Mouse (Mus musculus): ENCODE results near the gene Tmeff1. TPM values are rescaled to one million over a fixed set of nuclear protein-coding genes. Genes with fewer than 3 reads are reported as not detected.

Tmeff1 gene
- polyA plus RNA-seq, 1 experiment from 2014 or later, result 263 TPM

GRCm38 (mm10) chr4:48634058-48634457 is 49.1 kb downstream of the Tmeff1 start:
- WGBS, result 86% methylated on average over 2 of the region's 2 CpGs
- no peak overlapping the region for H3K27ac ChIP-seq
- H3K4me2 ChIP-seq (replicated peaks), result no peak overlapping the region
- H3K27me3 ChIP-seq, result no peaks in the 10 kb centered on the region
- peaks cover 41% of the 10 kb centered on the region for H3K36me3 ChIP-seq
- no peak for ATAC-seq
- H3K9ac ChIP-seq (replicated peaks), result no peak overlapping the region
- no peak overlapping the region for H3K4me3 ChIP-seq (replicated peaks)
- no peaks in the 10 kb centered on the region for H3K9me3 ChIP-seq
- H3K4me1 ChIP-seq (replicated peaks), result peaks cover 10% of the 10 kb centered on the region

GRCm38 (mm10) chr4:48636831-48637230 is 51.9 kb downstream of the Tmeff1 start:
- 95% methylated on average over 13 of the region's 13 CpGs for WGBS
- H3K4me2 ChIP-seq (replicated peaks), result no peak overlapping the region
- H3K36me3 ChIP-seq, result peaks cover 49% of the 10 kb centered on the region
- no peaks in the 10 kb centered on the region for H3K27me3 ChIP-seq
- no peak overlapping the region for H3K4me3 ChIP-seq (replicated peaks)
- H3K27ac ChIP-seq, result 0 out of 2 replicates have a peak overlapping the region, but pooled peaks have one; percentile 2
- ATAC-seq, result no peak
- H3K9me3 ChIP-seq, result no peaks in the 10 kb centered on the region
- H3K9ac ChIP-seq (replicated peaks), result no peak overlapping the region
- H3K4me1 ChIP-seq (replicated peaks), result peaks cover 10% of the 10 kb centered on the region

- WGBS, result 62% methylated on average over 10 of the region's 10 CpGs
- no peaks in the 10 kb centered on the region for H3K9me3 ChIP-seq
- H3K36me3 ChIP-seq, result peaks cover 59% of the 10 kb centered on the region
- H3K4me2 ChIP-seq (replicated peaks), result no peak overlapping the region
- H3K27me3 ChIP-seq, result no peaks in the 10 kb centered on the region
- no peak overlapping the region for H3K4me3 ChIP-seq (replicated peaks)
- H3K27ac ChIP-seq, result no peak overlapping the region
- H3K9ac ChIP-seq (replicated peaks), result no peak overlapping the region
- peak; percentile 44; the same call in 1 of the 2 replicates for ATAC-seq
- peaks cover 10% of the 10 kb centered on the region for H3K4me1 ChIP-seq (replicated peaks)
Measured at GRCm38 (mm10) chr4:48638132-48638531, 53.2 kb downstream of the Tmeff1 start.

GRCm38 (mm10) chr4:48639503-48639902 is 54.5 kb downstream of the Tmeff1 start:
- peaks cover 10% of the 10 kb centered on the region for H3K4me1 ChIP-seq (replicated peaks)
- no peak for ATAC-seq
- peaks cover 71% of the 10 kb centered on the region for H3K36me3 ChIP-seq
- H3K9ac ChIP-seq (replicated peaks), result no peak overlapping the region
- H3K27ac ChIP-seq, result peak overlapping the region; percentile 3; the same call in 1 of the 2 replicates
- no peaks in the 10 kb centered on the region for H3K9me3 ChIP-seq
- 84% methylated on average over 17 of the region's 17 CpGs for WGBS
- no peak overlapping the region for H3K4me3 ChIP-seq (replicated peaks)
- H3K27me3 ChIP-seq, result no peaks in the 10 kb centered on the region
- H3K4me2 ChIP-seq (replicated peaks), result no peak overlapping the region

- H3K36me3 ChIP-seq, result peaks cover 80% of the 10 kb centered on the region
- H3K4me1 ChIP-seq (replicated peaks), result no peaks in the 10 kb centered on the region
- WGBS, result 88% methylated on average over 6 of the region's 6 CpGs
- no peak for ATAC-seq
- H3K4me2 ChIP-seq (replicated peaks), result no peak overlapping the region
- H3K27me3 ChIP-seq, result no peaks in the 10 kb centered on the region
- H3K9ac ChIP-seq (replicated peaks), result no peak overlapping the region
- no peak overlapping the region for H3K27ac ChIP-seq
- no peaks in the 10 kb centered on the region for H3K9me3 ChIP-seq
- no peak overlapping the region for H3K4me3 ChIP-seq (replicated peaks)
Measured at GRCm38 (mm10) chr4:48643801-48644200, 58.8 kb downstream of the Tmeff1 start.

GRCm38 (mm10) chr4:48646143-48646542 is 61.2 kb downstream of the Tmeff1 start:
- H3K36me3 ChIP-seq, result peaks cover 84% of the 10 kb centered on the region
- 96% methylated on average over 5 of the region's 5 CpGs for WGBS
- no peaks in the 10 kb centered on the region for H3K9me3 ChIP-seq
- no peaks in the 10 kb centered on the region for H3K27me3 ChIP-seq
- no peak overlapping the region for H3K27ac ChIP-seq
- H3K4me3 ChIP-seq (replicated peaks), result no peak overlapping the region
- no peak for ATAC-seq
- no peaks in the 10 kb centered on the region for H3K4me1 ChIP-seq (replicated peaks)
- H3K9ac ChIP-seq (replicated peaks), result no peak overlapping the region
- H3K4me2 ChIP-seq (replicated peaks), result no peak overlapping the region

GRCm38 (mm10) chr4:48650617-48651360 is 65.8 kb downstream of the Tmeff1 start:
- H3K36me3 ChIP-seq, result peaks cover 77% of the 10 kb centered on the region
- H3K4me1 ChIP-seq (replicated peaks), result no peaks in the 10 kb centered on the region
- no peak overlapping the region for H3K9ac ChIP-seq (replicated peaks)
- no peaks in the 10 kb centered on the region for H3K9me3 ChIP-seq
- no peak overlapping the region for H3K4me3 ChIP-seq (replicated peaks)
- 94% methylated on average over 10 of the region's 10 CpGs for whole genome bisulfite sequencing
- no peak overlapping the region for H3K27ac ChIP-seq
- ATAC-seq, result no peak
- H3K27me3 ChIP-seq, result no peaks in the 10 kb centered on the region
- no peak overlapping the region for H3K4me2 ChIP-seq (replicated peaks)

- H3K36me3 ChIP-seq, result peaks cover 78% of the 10 kb centered on the region
Measured at GRCm38 (mm10) chr4:48654118-48654517, 69.1 kb downstream of the Tmeff1 start.

GRCm38 (mm10) chr4:48656530-48656929 is 71.6 kb downstream of the Tmeff1 start:
- WGBS, result 98% methylated on average over 8 of the region's 8 CpGs
- H3K27me3 ChIP-seq, result no peaks in the 10 kb centered on the region
- no peak overlapping the region for H3K4me2 ChIP-seq (replicated peaks)
- H3K4me3 ChIP-seq (replicated peaks), result no peak overlapping the region
- H3K27ac ChIP-seq, result no peak overlapping the region
- H3K4me1 ChIP-seq (replicated peaks), result no peaks in the 10 kb centered on the region
- H3K9me3 ChIP-seq, result no peaks in the 10 kb centered on the region
- peaks cover 80% of the 10 kb centered on the region for H3K36me3 ChIP-seq
- no peak overlapping the region for H3K9ac ChIP-seq (replicated peaks)
- ATAC-seq, result no peak

More at GRCm38 (mm10) chr4:48654118-48654517, 69.1 kb downstream of the Tmeff1 start:
- no peak overlapping the region for H3K4me3 ChIP-seq (replicated peaks)
- no peaks in the 10 kb centered on the region for H3K4me1 ChIP-seq (replicated peaks)
- WGBS, result 49% methylated on average over 4 of the region's 4 CpGs
- no peak overlapping the region for H3K9ac ChIP-seq (replicated peaks)
- no peaks in the 10 kb centered on the region for H3K27me3 ChIP-seq
- 0 out of 2 replicates have a peak, but pooled peaks have one; percentile 24 for ATAC-seq
- no peak overlapping the region for H3K4me2 ChIP-seq (replicated peaks)
- no peaks in the 10 kb centered on the region for H3K9me3 ChIP-seq
- H3K27ac ChIP-seq, result no peak overlapping the region

- Histone ChIP-seq H3K36me3 (peaks cover 73% of the 10 kb centered on the region), H3K9me3 (no peaks in the 10 kb centered on the region)
- 92% methylated on average over 4 of the region's 4 CpGs for WGBS
Measured at GRCm38 (mm10) chr4:48660144-48660543, 75.2 kb downstream of the Tmeff1 start.

GRCm38 (mm10) chr4:48660619-48661575 is 75.9 kb downstream of the Tmeff1 start:
- no peak overlapping the region for H3K4me3 ChIP-seq (replicated peaks)
- ATAC-seq, result no peak
- no peak overlapping the region for H3K4me2 ChIP-seq (replicated peaks)
- 91% methylated on average over 7 of the region's 7 CpGs for WGBS
- H3K27ac ChIP-seq, result no peak overlapping the region
- H3K9me3 ChIP-seq, result no peaks in the 10 kb centered on the region
- H3K9ac ChIP-seq (replicated peaks), result no peak overlapping the region
- no peaks in the 10 kb centered on the region for H3K4me1 ChIP-seq (replicated peaks)
- peaks cover 74% of the 10 kb centered on the region for H3K36me3 ChIP-seq
- no peaks in the 10 kb centered on the region for H3K27me3 ChIP-seq

More at GRCm38 (mm10) chr4:48660144-48660543, 75.2 kb downstream of the Tmeff1 start:
- H3K4me3 ChIP-seq (replicated peaks), result no peak overlapping the region
- no peak overlapping the region for H3K4me2 ChIP-seq (replicated peaks)
- no peak overlapping the region for H3K9ac ChIP-seq (replicated peaks)
- no peak for ATAC-seq
- H3K4me1 ChIP-seq (replicated peaks), result no peaks in the 10 kb centered on the region
- no peak overlapping the region for H3K27ac ChIP-seq
- no peaks in the 10 kb centered on the region for H3K27me3 ChIP-seq

GRCm38 (mm10) chr4:48663271-48663670 is 78.3 kb downstream of the Tmeff1 start, which contains the start of gene Cavin4:
Cavin4 (plus strand) TSS chr4:48663514.
- WGBS, result 96% methylated on average over 10 of the region's 10 CpGs
- Histone ChIP-seq H3K9ac (replicated peaks) (no peak within 1 kb of the TSS), H3K4me2 (replicated peaks) (no peak within 1 kb of the TSS), H3K27me3 (no peaks in the 10 kb centered on the region), H3K9me3 (no peaks in the 10 kb centered on the region), H3K4me1 (replicated peaks) (no peaks in the 10 kb centered on the region), H3K4me3 (replicated peaks) (no peak within 1 kb of the TSS), H3K27ac (no peak within 1 kb of the TSS), H3K36me3 (peaks cover 63% of the 10 kb centered on the region)
- ATAC-seq, result no peak
